Mouse (Mus musculus): ENCODE results near the gene Srp9. TPM values are rescaled to one million over a fixed set of nuclear protein-coding genes. Genes with fewer than 3 reads are reported as not detected.

Srp9 gene
- polyA plus RNA-seq, 1 experiment from 2014 or later, result 142 TPM

Other genes with a start within 250 kb of the Srp9 start
- 7.0 and 8.9 TPM in 2 replicates for gene Enah, start 104.7 kb upstream of the Srp9 start, polyA plus RNA-seq (2015; fragmentation: Nextera tagmentation; extraction: Ambion mirVana)
- not detected in 2 replicates for gene Vmn1r1, start 39.7 kb downstream of the Srp9 start, polyA plus RNA-seq (2015; fragmentation: Nextera tagmentation; extraction: Ambion mirVana)
- 126 and 129 TPM in 2 replicates for gene Degs1, start 158.1 kb downstream of the Srp9 start, polyA plus RNA-seq (2015; fragmentation: Nextera tagmentation; extraction: Ambion mirVana)
- gene Fbxo28, start 216.9 kb downstream of the Srp9 start, polyA plus RNA-seq (2015; fragmentation: Nextera tagmentation; extraction: Ambion mirVana), result 11.5 and 12.1 TPM in 2 replicates

Measured in intestine, embryonic 16.5 days (tissue).